Mouse (Mus musculus) ovary, postnatal 36 days (tissue): ENCODE data around the gene Olfr1511.
"Not testable (repeated sequence)": the region's sequence is repeated elsewhere in the genome, so short reads cannot be mapped to it uniquely, and the experiment has no call there.

Experiments
- DNase-seq: peaks from one replicate; pipeline ENCODE4 v3.0.0; 2022; ENCODE audit warnings: low spot score, mixed read lengths

Gene Olfr1511

DNA sequence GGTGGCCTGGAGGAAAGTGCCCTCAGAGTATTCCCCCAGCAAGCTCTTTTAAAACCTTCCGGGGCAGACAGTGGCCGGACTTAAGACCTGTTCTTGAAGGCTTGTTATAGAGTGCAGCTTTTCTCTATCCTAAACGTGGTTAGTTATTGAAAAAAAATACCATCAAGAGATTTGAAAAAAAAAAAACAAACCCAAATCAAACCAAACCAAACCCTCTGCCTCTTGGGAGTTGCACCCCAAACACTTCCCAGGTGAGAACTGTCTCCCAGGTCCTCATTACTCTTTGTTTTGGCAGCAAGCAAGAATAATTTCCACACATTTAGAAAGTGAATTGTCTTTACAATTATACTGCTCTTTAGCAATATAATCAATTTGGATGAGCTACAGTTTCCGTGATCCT lies at the start of gene Olfr1511:
TSS of gene Olfr1511 (minus strand) at position 101 of the 400 bp plus-strand sequence.
- no peak for DNase-seq

DNA sequence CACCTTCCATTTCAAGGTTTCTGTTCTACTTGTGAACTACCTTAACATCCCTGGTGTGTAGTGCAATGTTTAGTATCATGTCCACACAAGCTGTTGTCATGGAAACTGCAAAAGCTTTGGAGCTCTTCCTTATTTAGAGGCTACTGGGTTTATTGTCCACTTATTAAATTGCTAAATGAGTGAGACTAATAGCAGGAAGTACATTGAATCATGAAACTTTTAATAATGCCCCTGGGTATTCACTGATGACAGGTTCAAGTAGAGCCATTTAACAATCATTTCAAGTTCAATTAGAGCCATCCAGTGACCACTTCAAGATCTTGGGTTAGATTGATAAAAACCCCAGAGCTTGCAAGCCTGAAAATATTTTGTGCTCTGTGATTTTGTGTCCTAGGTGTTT lies 45.5 kb upstream of the Olfr1511 start, which contains the start of gene Olfr1509:
TSS of gene Olfr1509 (plus strand) at position 301 of the 400 bp plus-strand sequence.
- no peak for DNase-seq

DNA sequence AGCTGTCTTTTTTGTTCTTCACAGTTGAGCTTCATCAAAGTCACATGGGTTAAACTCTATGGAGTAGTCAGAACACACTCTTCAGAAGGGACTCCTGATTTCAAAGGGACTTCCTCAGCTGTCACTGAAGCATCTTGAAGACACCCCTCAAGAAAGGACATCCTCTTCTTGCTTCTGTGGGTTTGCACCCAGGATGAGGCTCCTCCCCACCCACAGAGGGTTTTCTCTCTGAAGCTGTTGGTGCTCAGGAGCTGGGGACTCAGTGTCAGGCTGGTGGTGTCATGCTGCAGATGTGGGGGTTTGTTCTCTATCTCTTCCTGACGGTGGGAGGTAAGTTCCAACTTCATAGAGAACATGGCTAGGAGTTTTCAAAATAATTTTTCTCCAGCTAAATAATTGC lies 30.5 kb upstream of the Olfr1511 start:
- no peak for DNase-seq

DNA sequence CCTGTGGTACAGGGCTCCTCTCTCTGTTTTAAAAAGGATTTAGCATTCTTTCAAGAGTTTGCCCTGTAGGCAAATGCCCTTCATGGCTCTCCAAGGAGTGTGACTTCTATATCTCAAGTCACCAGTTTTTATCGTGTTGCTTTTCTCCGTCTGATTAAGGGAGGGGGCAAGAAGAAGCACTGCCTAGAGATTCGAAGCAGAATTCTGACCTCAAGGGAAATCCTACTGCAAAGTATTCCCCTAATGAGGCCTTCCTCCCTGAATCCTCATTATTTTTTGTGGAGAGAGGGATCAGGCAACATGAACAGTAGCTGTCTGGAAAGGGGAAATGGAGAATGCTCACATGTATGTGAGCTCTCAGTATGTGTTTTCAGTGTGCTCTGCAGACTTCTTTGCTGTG lies 17.1 kb upstream of the Olfr1511 start, which contains the start of gene Olfr1510:
TSS of gene Olfr1510 (minus strand) at position 101 of the 400 bp plus-strand sequence.
- no peak for DNase-seq

DNA sequence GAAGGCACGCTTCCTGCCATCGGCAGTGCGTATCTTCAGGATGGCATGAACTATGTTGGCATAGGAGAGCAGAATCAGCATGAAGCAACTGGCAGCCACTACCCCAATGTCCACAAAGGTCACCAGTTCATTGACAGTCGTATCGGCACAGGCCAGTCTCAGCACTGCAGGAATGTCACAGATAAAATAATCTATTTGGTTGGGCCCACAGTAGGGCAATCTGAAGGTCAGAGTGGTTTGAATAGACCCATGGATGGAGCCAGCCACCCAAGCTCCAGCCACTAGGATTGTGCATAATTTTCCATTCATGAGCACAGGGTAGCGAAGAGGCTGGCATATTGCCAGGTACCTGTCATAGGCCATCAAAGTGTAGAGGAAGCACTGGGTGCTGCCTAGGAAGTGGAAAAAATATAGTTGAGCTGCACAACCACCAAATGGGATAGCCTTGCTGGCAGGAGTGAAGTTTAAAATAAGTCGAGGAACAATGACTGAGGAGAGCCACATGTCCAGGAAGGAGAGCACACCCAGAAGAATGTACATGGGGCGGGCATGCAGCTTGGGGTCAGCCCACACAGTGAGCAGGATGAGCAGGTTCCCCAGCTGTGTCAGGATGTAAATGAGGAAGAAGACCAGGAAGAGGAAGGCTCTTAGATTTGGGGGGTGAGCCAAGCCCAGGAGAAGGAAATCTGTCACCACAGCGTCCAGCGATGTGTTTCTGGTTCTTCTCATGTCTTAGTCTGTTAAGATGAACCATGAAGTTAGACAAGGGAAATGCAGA lies 13.2 kb upstream of the Olfr1511 start:
- DNase-seq, result not testable (repeated sequence)

DNA sequence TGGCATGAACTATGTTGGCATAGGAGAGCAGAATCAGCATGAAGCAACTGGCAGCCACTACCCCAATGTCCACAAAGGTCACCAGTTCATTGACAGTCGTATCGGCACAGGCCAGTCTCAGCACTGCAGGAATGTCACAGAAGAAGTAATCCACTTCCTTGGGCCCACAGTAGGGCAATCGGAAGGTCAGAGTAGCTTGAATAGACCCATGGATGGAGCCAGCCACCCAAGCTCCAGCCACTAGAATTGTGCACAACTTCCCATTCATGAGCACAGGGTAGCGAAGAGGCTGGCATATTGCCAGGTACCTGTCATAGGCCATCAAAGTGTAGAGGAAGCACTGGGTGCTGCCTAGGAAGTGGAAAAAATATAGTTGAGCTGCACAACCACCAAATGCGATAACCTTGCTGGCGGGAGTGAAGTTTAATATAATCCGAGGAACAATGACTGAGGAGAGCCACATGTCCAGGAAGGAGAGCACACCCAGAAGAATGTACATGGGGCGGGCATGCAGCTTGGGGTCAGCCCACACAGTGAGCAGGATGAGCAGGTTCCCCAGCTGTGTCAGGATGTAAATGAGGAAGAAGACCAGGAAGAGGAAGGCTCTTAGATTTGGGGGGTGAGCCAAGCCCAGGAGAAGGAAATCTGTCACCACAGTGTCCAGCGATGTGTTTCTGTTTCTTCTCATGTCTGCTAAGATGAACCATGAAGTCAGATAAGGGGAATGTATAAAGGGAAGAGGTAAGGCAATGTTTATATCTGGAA lies 6.9 kb downstream of the Olfr1511 start:
- DNase-seq, result not testable (repeated sequence)

DNA sequence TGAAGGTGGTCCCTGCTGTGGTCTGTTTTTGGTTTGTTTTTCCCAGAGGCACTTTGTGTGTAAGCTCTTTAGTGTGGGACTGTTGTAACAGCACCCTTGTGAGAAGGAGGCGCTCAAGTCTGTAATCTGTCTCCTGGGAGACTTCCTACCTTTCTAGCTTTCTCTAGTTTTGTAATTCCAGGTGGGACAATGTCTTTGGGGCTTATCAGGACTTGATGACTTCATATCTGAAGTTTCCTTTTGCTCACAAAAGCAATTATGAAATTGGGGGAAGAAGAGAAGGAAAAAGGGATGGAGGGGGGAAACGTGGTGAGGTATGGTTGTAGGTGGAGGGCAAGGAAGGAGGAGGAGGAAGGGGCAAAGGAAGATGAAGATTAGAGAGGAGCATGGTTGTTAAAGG lies 18.1 kb downstream of the Olfr1511 start, which contains the start of gene Olfr1512:
TSS of gene Olfr1512 (minus strand) at position 101 of the 400 bp plus-strand sequence.
- no peak for DNase-seq

DNA sequence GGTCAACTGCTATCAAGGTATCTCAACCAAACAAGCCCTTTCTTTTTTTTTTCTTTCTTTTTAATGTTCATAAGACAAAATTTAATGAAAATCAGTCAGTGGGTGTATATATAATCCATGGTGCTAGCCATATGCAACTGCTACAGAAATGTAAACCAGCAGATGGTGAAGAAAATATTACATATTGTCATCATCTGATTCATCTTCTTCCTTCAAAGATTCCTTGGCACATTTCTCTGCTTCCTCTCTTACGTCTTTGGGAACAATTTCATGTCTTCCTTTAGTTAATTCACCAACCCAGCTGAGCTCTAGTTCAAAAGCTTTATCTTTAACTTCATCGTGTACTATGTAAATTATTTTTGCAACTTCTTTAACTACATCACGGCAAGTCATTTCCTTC lies 28.4 kb downstream of the Olfr1511 start:
- no peak for DNase-seq

DNA sequence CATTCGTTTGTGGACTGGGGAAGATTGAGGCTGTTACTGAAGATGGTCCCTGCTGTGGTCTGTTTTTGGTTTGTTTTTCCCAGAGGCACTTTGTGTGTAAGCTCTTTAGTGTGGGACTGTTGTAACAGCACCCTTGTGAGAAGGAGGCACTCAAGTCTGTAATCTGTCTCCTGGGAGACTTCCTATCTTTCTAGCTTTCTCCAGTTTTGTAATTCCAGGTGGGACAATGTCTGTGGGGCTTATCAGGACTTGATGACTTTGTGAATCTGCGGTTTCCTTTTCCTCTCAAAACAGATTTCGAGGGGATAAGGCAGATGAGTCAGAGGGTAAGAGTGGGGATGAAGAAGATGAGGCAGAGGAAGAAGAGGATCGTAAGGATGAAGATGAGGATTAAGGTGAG lies 40.9 kb downstream of the Olfr1511 start, which contains the start of gene Olfr1513:
TSS of gene Olfr1513 (minus strand) at position 101 of the 400 bp plus-strand sequence.
- DNase-seq, result no peak
